Mouse (Mus musculus) activated CD4-positive, CD25-positive, alpha-beta regulatory T cell, adult 4 months (primary cell): ENCODE measurements around the gene 2310022B05Rik. TPM values are rescaled to one million over a fixed set of nuclear protein-coding genes. Genes with fewer than 3 reads are reported as not detected.

ENCODE experiments used
- ATAC-seq: one replicate; pipeline ENCODE4 v1.8.0; 2017
- polyA plus RNA-seq, 2 experiments: library from polyadenylated mRNA; unstranded; fragments of 100-300 nt; shearing (Covaris generic); gene quantifications; one replicate each; pipeline ENCODE4 v1.2.1; 2017

2310022B05Rik gene
- polyA plus RNA-seq, 2 experiments from 2014 or later = 0.82 to 1.3 TPM

DNA sequence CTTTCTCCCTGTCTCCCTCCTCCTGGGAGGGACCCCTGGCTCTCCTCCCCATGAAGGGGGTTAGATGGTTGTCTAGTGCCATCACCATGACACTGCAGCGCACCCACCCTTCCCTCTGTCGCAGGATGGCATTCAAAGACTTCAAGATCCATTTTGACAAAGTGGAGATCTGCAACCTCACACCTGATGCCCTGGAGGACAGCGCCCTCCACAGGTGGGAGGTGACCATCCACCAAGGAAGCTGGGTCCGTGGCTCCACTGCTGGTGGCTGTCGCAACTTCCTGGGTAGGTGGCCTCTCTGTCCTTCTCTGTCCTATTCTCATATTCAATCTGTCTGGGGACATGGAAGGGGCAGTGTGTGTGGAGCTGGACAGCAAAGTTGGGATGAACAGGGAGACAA lies 59.1 kb downstream of the 2310022B05Rik start:
- ATAC-seq = no peak

DNA sequence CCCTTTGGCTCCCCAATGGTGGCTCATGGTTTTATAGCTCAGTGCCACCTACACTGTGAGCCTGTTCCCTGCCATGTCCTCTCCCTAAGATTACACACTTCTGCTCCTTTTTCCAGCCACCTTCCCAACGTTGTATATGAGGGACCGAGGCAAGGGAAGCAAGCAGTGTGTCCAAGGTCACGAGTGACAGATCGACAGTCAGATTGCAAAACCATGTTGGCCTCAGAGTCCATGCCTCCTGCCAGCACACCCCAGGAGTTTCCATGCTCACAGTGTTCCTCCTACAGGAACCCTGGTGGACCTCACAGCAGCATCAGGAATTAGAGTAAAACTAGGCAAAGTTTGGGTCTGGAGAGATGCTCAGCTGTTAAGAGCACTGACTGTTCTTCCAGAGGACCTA lies 73.8 kb downstream of the 2310022B05Rik start:
- no peak for ATAC-seq

DNA sequence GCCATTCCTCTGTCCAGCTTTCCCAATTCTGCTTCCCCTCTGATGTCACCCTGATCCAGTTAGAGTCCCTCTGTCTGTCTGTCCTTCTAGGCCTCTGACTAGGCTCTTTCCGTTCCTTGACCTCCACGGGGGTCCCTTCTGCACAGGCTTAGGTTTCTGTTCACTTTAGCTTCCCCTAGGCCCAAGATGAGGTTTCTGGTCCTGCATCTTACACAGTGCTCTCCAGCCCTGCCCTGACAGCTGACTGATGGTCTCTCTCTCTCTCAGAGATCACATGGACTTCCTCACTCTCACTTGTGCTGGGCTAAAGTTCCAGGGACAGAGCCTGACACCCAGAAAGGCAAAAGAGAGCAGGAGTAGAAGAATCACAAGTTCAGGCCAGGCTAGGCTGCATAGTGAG lies 76.6 kb downstream of the 2310022B05Rik start:
- ATAC-seq = no peak

Other genes starting within 250 kb of the 2310022B05Rik start
- not detected for gene Pgbd5, start 223.7 kb downstream of the 2310022B05Rik start, polyA plus RNA-seq
- 10 to 100 TPM; 38.3 to 44.1 TPM for gene Cog2, start 142.6 kb downstream of the 2310022B05Rik start, polyA plus RNA-seq
- not detected for gene Agt, start 93.7 kb downstream of the 2310022B05Rik start, polyA plus RNA-seq
- not detected for gene Capn9, start 87.3 kb downstream of the 2310022B05Rik start, polyA plus RNA-seq
- gene Ttc13, start 58.6 kb upstream of the 2310022B05Rik start, polyA plus RNA-seq = 10 to 100 TPM; 31.1 to 42.0 TPM
- gene Arv1, start 58.8 kb upstream of the 2310022B05Rik start, polyA plus RNA-seq = 10 to 100 TPM; 19.8 to 21.9 TPM
- 1 to 10 TPM in 1 of 2 experiments, under 1 TPM in 1; 0.50 to 1.1 TPM for gene Fam89a, start 88.5 kb upstream of the 2310022B05Rik start, polyA plus RNA-seq
- not detected for gene Trim67, start 129.7 kb upstream of the 2310022B05Rik start, polyA plus RNA-seq
- 10 to 100 TPM; 36.5 TPM for gene Gnpat, start 199.7 kb upstream of the 2310022B05Rik start, polyA plus RNA-seq
- 10 to 100 TPM; 28.2 to 28.7 TPM for gene 2810004N23Rik, start 199.8 kb upstream of the 2310022B05Rik start, polyA plus RNA-seq
- 1 to 10 TPM; 5.3 to 8.3 TPM for gene Exoc8, start 234.3 kb upstream of the 2310022B05Rik start, polyA plus RNA-seq
- 1 to 10 TPM; 6.6 to 8.4 TPM for gene Sprtn, start 234.5 kb upstream of the 2310022B05Rik start, polyA plus RNA-seq